In genomic region chr1:168334831-168335574, GRCm38 (mm10) we compare ENCODE assay signal across 13 mouse cellular contexts.
DNase-seq lines count a peak whose midpoint lies in the region; ATAC-seq and TF ChIP-seq lines count a peak whose summit lies in the region.
"Had no signal": no experiment of that assay in that cellular context is flagged by ENCODE, and none has a peak within 500 bp of the region (broad histone marks: within the 10 kb centered on the region; RNA-seq: fewer than 3 reads in every experiment).

No protein-coding gene starts in this region.

- 0 out of 2 replicates have a peak, but pooled peaks have one; percentile 19 for TF ChIP-seq EP300 in lung, postnatal 0 days (IDR thresholded peaks at IDR 0.05)

- H3K4me2 ChIP-seq in heart, embryonic 15.5 days, result no peak overlapping the region
- no peak overlapping the region for H3K4me2 ChIP-seq in heart, embryonic 11.5 days
- no peak overlapping the region for H3K4me2 ChIP-seq in lung, postnatal 0 days (replicated peaks; ENCODE audit: low read depth, low read length)
- no peak overlapping the region for H3K4me2 ChIP-seq in limb, embryonic 12.5 days
- H3K4me2 ChIP-seq in forebrain, embryonic 11.5 days (ENCODE audit: low read depth, low read length, severe bottlenecking), result no peak overlapping the region
- no peak overlapping the region for H3K4me2 ChIP-seq in hindbrain, postnatal 0 days (ENCODE audit: low read depth, low read length)

- ATAC-seq in heart, embryonic 15.5 days (replicated peaks; ENCODE audit: insufficient number of reproducible peaks, insufficient read depth, low FRiP score, low read depth), result no peak
- no peak for ATAC-seq in heart, embryonic 11.5 days (replicated peaks; ENCODE audit: insufficient number of reproducible peaks, low FRiP score, low TSS enrichment)
- peak; percentile 66 for ATAC-seq in lung, postnatal 0 days
- ATAC-seq in limb, embryonic 12.5 days (ENCODE audit: insufficient number of reproducible peaks, insufficient read depth, low FRiP score, low TSS enrichment, low read depth), result no peak
- no peak for ATAC-seq in forebrain, embryonic 11.5 days (replicated peaks; ENCODE audit: low FRiP score)
- no peak for ATAC-seq in hindbrain, postnatal 0 days

- peak; percentile 67 for DNase-seq in lung, postnatal 0 days (ENCODE audit: low spot score)
- DNase-seq in lung, postnatal 4 days, result no peak
- DNase-seq in forebrain, embryonic 11.5 days (ENCODE audit: low spot score), result no peak
- DNase-seq in heart, postnatal 10 days, result no peak
- DNase-seq in hindbrain, postnatal 0 days (ENCODE audit: low spot score), result no peak
- DNase-seq: cerebellum, adult 11 months; gastrocnemius, postnatal 10 days; heart, postnatal 4 days; thymus, adult 2 months had no signal

- no peaks in the 10 kb centered on the region for H3K9me3 ChIP-seq in heart, embryonic 15.5 days (replicated peaks)
- no peaks in the 10 kb centered on the region for H3K9me3 ChIP-seq in heart, embryonic 11.5 days (replicated peaks; ENCODE audit: control insufficient read depth, low read length)
- H3K9me3 ChIP-seq in lung, postnatal 0 days (ENCODE audit: low read length), result no peaks in the 10 kb centered on the region
- H3K9me3 ChIP-seq in limb, embryonic 12.5 days, result 0 out of 2 replicates have a peak, but pooled peaks cover 4% of the 10 kb centered on the region
- H3K9me3 ChIP-seq in forebrain, embryonic 11.5 days (ENCODE audit: control insufficient read depth, low read length), result no peaks in the 10 kb centered on the region
- H3K9me3 ChIP-seq in hindbrain, postnatal 0 days (ENCODE audit: low read length), result no peaks in the 10 kb centered on the region

- no peak for TF ChIP-seq CTCF in lung, postnatal 0 days (IDR thresholded peaks at IDR 0.05)
- TF ChIP-seq CTCF in hindbrain, postnatal 0 days (IDR thresholded peaks at IDR 0.05; ENCODE audit: low read depth), result no peak

- intact Hi-C loops in heart, postnatal 10 days (cut with DNase I), result no loop called here

- H3K36me3 ChIP-seq in heart, embryonic 15.5 days, result 0 out of 2 replicates have a peak, but pooled peaks cover 3% of the 10 kb centered on the region
- H3K36me3 ChIP-seq in heart, embryonic 11.5 days (ENCODE audit: control insufficient read depth, insufficient read depth, low read length), result no peaks in the 10 kb centered on the region
- H3K36me3 ChIP-seq in lung, postnatal 0 days (ENCODE audit: insufficient read depth, low read length), result no peaks in the 10 kb centered on the region
- H3K36me3 ChIP-seq in limb, embryonic 12.5 days, result peaks cover 13% of the 10 kb centered on the region
- H3K36me3 ChIP-seq in forebrain, embryonic 11.5 days (ENCODE audit: control insufficient read depth, insufficient read depth, low read length), result peaks cover 4% of the 10 kb centered on the region
- no peaks in the 10 kb centered on the region for H3K36me3 ChIP-seq in hindbrain, postnatal 0 days (ENCODE audit: insufficient read depth, low read length)

- H3K27ac ChIP-seq in heart, embryonic 15.5 days, result peak overlapping the region; percentile 27; the same call in 1 of the 2 replicates
- H3K27ac ChIP-seq in heart, embryonic 11.5 days (ENCODE audit: low read depth, low read length), result no peak overlapping the region
- H3K27ac ChIP-seq in lung, postnatal 0 days (ENCODE audit: low read length), result no peak overlapping the region
- peak overlapping the region; percentile 45; the same call in 1 of the 2 replicates for H3K27ac ChIP-seq in limb, embryonic 12.5 days
- H3K27ac ChIP-seq in forebrain, embryonic 11.5 days (ENCODE audit: low read depth, low read length), result no peak overlapping the region
- no peak overlapping the region for H3K27ac ChIP-seq in hindbrain, postnatal 0 days
- H3K27ac ChIP-seq: liver, embryonic 14.5 days had no signal

- no peaks in the 10 kb centered on the region for H3K27me3 ChIP-seq in heart, embryonic 15.5 days
- H3K27me3 ChIP-seq in heart, embryonic 11.5 days (ENCODE audit: control insufficient read depth, insufficient read depth, low read length), result no peaks in the 10 kb centered on the region
- no peaks in the 10 kb centered on the region for H3K27me3 ChIP-seq in lung, postnatal 0 days (replicated peaks; ENCODE audit: insufficient read depth, low read length)
- no peaks in the 10 kb centered on the region for H3K27me3 ChIP-seq in limb, embryonic 12.5 days
- no peaks in the 10 kb centered on the region for H3K27me3 ChIP-seq in forebrain, embryonic 11.5 days (ENCODE audit: control insufficient read depth, insufficient read depth, low read length)
- no peaks in the 10 kb centered on the region for H3K27me3 ChIP-seq in hindbrain, postnatal 0 days (ENCODE audit: insufficient read depth, low read length)

- no peak overlapping the region for H3K9ac ChIP-seq in heart, embryonic 15.5 days
- H3K9ac ChIP-seq in heart, embryonic 11.5 days (ENCODE audit: low read depth, low read length), result no peak overlapping the region
- H3K9ac ChIP-seq in lung, postnatal 0 days (replicated peaks; ENCODE audit: low read depth), result no peak overlapping the region
- H3K9ac ChIP-seq in limb, embryonic 12.5 days (replicated peaks), result no peak overlapping the region
- H3K9ac ChIP-seq in forebrain, embryonic 11.5 days (ENCODE audit: low read length), result no peak overlapping the region
- H3K9ac ChIP-seq in hindbrain, postnatal 0 days (replicated peaks; ENCODE audit: low read length), result no peak overlapping the region
- H3K9ac ChIP-seq: liver, embryonic 14.5 days had no signal

- H3K4me1 ChIP-seq in heart, embryonic 15.5 days (replicated peaks), result peaks cover 16% of the 10 kb centered on the region
- H3K4me1 ChIP-seq in heart, embryonic 11.5 days (ENCODE audit: control insufficient read depth, insufficient read depth, low read length), result peaks cover 25% of the 10 kb centered on the region
- H3K4me1 ChIP-seq in lung, postnatal 0 days (ENCODE audit: insufficient read depth, low read depth, low read length), result no peaks in the 10 kb centered on the region
- H3K4me1 ChIP-seq in limb, embryonic 12.5 days (replicated peaks), result peaks cover 4% of the 10 kb centered on the region
- H3K4me1 ChIP-seq in forebrain, embryonic 11.5 days (replicated peaks; ENCODE audit: control insufficient read depth, insufficient read depth, low read length), result peaks cover 7% of the 10 kb centered on the region; the same call in 1 of the 2 replicates
- H3K4me1 ChIP-seq in hindbrain, postnatal 0 days (ENCODE audit: insufficient read depth, low read length), result 0 out of 2 replicates have a peak, but pooled peaks cover 3% of the 10 kb centered on the region

- H3K4me3 ChIP-seq in heart, embryonic 15.5 days, result no peak overlapping the region
- H3K4me3 ChIP-seq in heart, embryonic 11.5 days (ENCODE audit: low read depth, low read length), result no peak overlapping the region
- no peak overlapping the region for H3K4me3 ChIP-seq in lung, postnatal 0 days (ENCODE audit: low read depth, low read length)
- no peak overlapping the region for H3K4me3 ChIP-seq in limb, embryonic 12.5 days (replicated peaks)
- H3K4me3 ChIP-seq in forebrain, embryonic 11.5 days (ENCODE audit: low read depth, low read length), result no peak overlapping the region
- H3K4me3 ChIP-seq in hindbrain, postnatal 0 days (ENCODE audit: low read length), result no peak overlapping the region

- WGBS in heart, embryonic 15.5 days, result 84% methylated on average over 8 of the region's 8 CpGs
- 91% methylated on average over 8 of the region's 8 CpGs for WGBS in heart, embryonic 11.5 days (ENCODE audit: insufficient replicate concordance)
- WGBS in lung, postnatal 0 days, result 61% methylated on average over 8 of the region's 8 CpGs
- 82% methylated on average over 8 of the region's 8 CpGs for WGBS in limb, embryonic 12.5 days
- 92% methylated on average over 8 of the region's 8 CpGs for WGBS in forebrain, embryonic 11.5 days
- 93% methylated on average over 8 of the region's 8 CpGs for WGBS in hindbrain, postnatal 0 days

Comparison
In these comparisons a context has a peak if more than half of its experiments do, and no peak if none do; other contexts are left out.
1. H3K27ac ChIP-seq: peak in heart, embryonic 15.5 days (single experiment) and limb, embryonic 12.5 days (single experiment); none in heart, embryonic 11.5 days (single experiment), lung, postnatal 0 days (single experiment), forebrain, embryonic 11.5 days (single experiment) and hindbrain, postnatal 0 days (single experiment).